Mouse (Mus musculus) kidney, postnatal 0 days (tissue): Measurements from ENCODE around the gene Mybpc2. TPM values are rescaled to one million over a fixed set of nuclear protein-coding genes. Genes with fewer than 3 reads are reported as not detected.

Experiments
- ATAC-seq: fragments of 200-750 bp; cut with Nextera tagmentation; replicated peaks from 2 replicates; pipeline ENCODE4 v1.8.0; 2017; ENCODE audit warnings: low read depth, moderate number of reproducible peaks, moderate TSS enrichment, moderate library complexity; ENCODE audit not compliant: low FRiP score
- DNase-seq: peaks from one replicate; pipeline ENCODE4 v3.0.0-alpha.2; 2016; ENCODE audit warnings: low spot score
- H3K27ac ChIP-seq: fragments of 300-500 bp; sonication (generic); 2 replicates; pipeline ENCODE4 v1.5.1; 2014; ENCODE audit warnings: mild to moderate bottlenecking
- H3K27me3 ChIP-seq: fragments of 300-500 bp; sonication (generic); 2 replicates; pipeline ENCODE4 v1.6.1; 2014; ENCODE audit warnings: low read length, mixed read lengths; ENCODE audit not compliant: insufficient read depth
- H3K36me3 ChIP-seq: fragments of 300-500 bp; sonication (generic); 2 replicates; pipeline ENCODE4 v1.6.1; 2014; ENCODE audit warnings: low read length, mixed read lengths; ENCODE audit not compliant: insufficient read depth
- H3K4me1 ChIP-seq: fragments of 300-500 bp; sonication (generic); replicated peaks from 2 replicates; pipeline ENCODE4 v1.6.1; 2014; ENCODE audit warnings: antibody characterized with exemption, low read length, mixed read lengths; ENCODE audit not compliant: insufficient read depth
- H3K4me2 ChIP-seq: fragments of 300-500 bp; sonication (generic); 2 replicates; pipeline ENCODE4 v1.6.1; 2014; ENCODE audit warnings: mild to moderate bottlenecking, low read length, moderate library complexity, mixed read lengths
- H3K4me3 ChIP-seq: fragments of 300-500 bp; sonication (generic); replicated peaks from 2 replicates; pipeline ENCODE4 v1.5.1; 2014; ENCODE audit warnings: low read depth, low read length
- H3K9ac ChIP-seq: fragments of 300-500 bp; sonication (generic); 2 replicates; pipeline ENCODE4 v1.6.1; 2014; ENCODE audit warnings: low read depth, low read length
- H3K9me3 ChIP-seq: fragments of 300-500 bp; sonication (generic); replicated peaks from 2 replicates; pipeline ENCODE4 v1.6.1; 2016; ENCODE audit warnings: low read length, inconsistent platforms, mixed read lengths
- CTCF ChIP-seq: IDR thresholded peaks from 2 replicates; pipeline ENCODE4 v1.5.1; 2016; ENCODE audit warnings: antibody characterized with exemption, low read depth, mild to moderate bottlenecking, moderate library complexity
- WGBS: fragments of 180-500 bp; shearing (Covaris S2); extraction: QIAGEN DNeasy Blood & Tissue Kit; methylation state at CpG from one replicate; pipeline ENCODE4 v1.1.7; 2014; 5-methylcytosine and 5-hydroxymethylcytosine counted together
- polyA plus RNA-seq: library from polyadenylated mRNA; unstranded; fragments of >200 nt; fragmentation: Nextera tagmentation; extraction: Ambion mirVana; gene quantifications from 2 replicates; pipeline ENCODE4 v1.2.1, GENCODE M21; 2015

Gene Mybpc2
- polyA plus RNA-seq, 1 experiment from 2014 or later: 0.08 TPM

DNA sequence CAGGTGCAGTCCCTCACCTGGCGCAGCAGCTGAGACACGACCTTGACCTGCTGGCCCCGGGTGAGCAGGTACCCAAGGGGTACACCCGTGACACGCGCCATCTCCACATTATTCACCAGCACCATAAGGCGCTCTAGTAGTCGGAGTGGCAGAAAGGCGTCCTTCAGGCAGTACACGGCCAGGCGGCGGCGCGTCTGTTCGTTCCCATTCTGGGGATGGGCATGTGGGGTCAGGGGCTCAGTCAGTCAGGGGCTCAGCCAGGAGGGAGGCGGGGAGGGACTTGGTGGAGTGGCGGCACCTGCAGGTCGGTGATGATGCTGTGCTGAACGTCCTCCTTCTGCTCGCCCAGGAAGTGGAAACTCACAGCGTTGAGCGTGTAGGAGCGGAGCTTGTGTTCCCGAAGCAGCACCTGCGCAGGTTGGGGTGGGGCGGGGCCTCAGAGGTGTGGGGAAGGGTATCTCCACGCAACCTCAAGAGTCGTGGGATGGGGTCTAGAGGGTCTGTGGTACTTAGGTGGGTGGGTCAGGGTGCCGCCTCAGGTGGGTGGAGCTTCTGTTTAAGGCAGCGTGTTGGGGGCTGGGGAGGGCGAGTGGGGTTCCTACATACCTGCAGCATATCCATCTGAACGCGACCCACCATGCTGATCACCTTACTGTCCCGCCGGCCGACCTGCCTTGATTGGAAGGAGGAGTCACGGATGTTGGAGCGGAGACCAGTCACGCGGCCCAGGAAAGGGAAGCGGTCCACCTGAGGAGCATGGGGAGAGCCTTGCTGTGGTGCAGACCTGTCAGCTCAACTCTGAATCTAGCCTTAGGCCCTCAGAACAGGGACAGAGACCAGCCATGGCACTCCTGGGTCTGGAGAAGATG lies 14.5 kb upstream of the Mybpc2 start:
- Histone ChIP-seq H3K36me3 (peaks cover 37% of the 10 kb centered on the region), H3K9me3 (no peaks in the 10 kb centered on the region), H3K27ac (no peak overlapping the region), H3K4me3 (no peak overlapping the region), H3K9ac (no peak overlapping the region), H3K4me2 (no peak overlapping the region), H3K27me3 (no peaks in the 10 kb centered on the region), H3K4me1 (no peaks in the 10 kb centered on the region)
- no peak for TF ChIP-seq CTCF
- 91% methylated on average over 41 of the region's 41 CpGs for WGBS
- no peak for DNase-seq
- no peak for ATAC-seq

DNA sequence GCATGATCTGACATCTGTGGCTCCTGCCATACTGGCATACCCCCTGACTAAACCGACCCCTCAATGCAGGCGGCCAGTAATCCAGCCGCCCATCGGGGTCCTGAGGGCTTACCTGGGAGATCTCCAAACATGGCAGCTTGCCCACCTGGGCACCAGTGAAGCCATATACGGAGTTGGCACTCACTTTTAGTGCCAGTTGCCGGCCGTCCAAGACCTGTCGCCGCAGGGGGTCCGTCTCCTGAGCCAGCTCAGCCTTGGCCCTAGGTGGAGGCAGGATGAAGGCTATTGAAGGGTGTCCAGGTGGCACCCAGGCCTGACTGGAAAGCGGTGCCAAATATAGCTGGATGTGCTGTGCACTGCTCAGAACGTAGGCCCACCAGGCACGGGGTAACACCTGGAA lies 13.0 kb upstream of the Mybpc2 start:
- TF ChIP-seq CTCF: no peak
- Histone ChIP-seq H3K36me3 (peaks cover 35% of the 10 kb centered on the region), H3K4me1 (no peaks in the 10 kb centered on the region), H3K4me3 (no peak overlapping the region), H3K4me2 (no peak overlapping the region), H3K27ac (no peak overlapping the region), H3K9ac (no peak overlapping the region), H3K27me3 (no peaks in the 10 kb centered on the region), H3K9me3 (no peaks in the 10 kb centered on the region)
- DNase-seq (no peak), ATAC-seq (no peak)
- WGBS: 90% methylated on average over 13 of the region's 13 CpGs

- TF ChIP-seq CTCF: no peak
- WGBS: 52% methylated on average over 7 of the region's 7 CpGs
- Histone ChIP-seq H3K27me3 (no peaks in the 10 kb centered on the region), H3K27ac (no peak overlapping the region), H3K9ac (no peak overlapping the region), H3K9me3 (no peaks in the 10 kb centered on the region), H3K4me2 (no peak overlapping the region), H3K4me3 (no peak overlapping the region), H3K36me3 (peaks cover 31% of the 10 kb centered on the region), H3K4me1 (no peaks in the 10 kb centered on the region)
- ATAC-seq: no peak
- DNase-seq: no peak
Measured at GRCm38 (mm10) chr7:44537009-44537408, 12.6 kb upstream of the Mybpc2 start.

DNA sequence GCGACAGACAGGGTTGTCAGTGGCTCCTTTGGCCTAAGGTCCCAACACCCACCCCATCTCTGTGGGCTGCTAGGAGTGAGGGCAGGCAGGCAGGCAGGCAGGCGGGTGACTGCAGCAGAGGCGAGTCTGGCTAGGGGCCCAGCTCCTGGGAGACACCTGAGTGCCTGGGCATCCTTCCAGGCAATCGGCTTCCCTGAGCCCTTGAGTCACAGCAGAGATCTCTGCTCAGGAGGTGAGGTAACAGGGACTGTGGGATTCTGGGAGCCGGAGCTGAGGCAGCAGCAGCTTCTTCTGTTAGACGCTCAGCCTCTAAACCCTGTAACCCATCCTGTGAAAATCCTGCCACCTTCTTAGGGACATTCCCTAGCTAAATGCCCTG lies 12.1 kb upstream of the Mybpc2 start:
- Histone ChIP-seq H3K4me2 (no peak overlapping the region), H3K9ac (no peak overlapping the region), H3K9me3 (no peaks in the 10 kb centered on the region), H3K4me1 (no peaks in the 10 kb centered on the region), H3K36me3 (peaks cover 27% of the 10 kb centered on the region), H3K4me3 (no peak overlapping the region), H3K27ac (no peak overlapping the region), H3K27me3 (no peaks in the 10 kb centered on the region)
- ATAC-seq (no peak), DNase-seq (no peak)
- TF ChIP-seq CTCF: no peak
- 83% methylated on average over 6 of the region's 6 CpGs for whole genome bisulfite sequencing

DNA sequence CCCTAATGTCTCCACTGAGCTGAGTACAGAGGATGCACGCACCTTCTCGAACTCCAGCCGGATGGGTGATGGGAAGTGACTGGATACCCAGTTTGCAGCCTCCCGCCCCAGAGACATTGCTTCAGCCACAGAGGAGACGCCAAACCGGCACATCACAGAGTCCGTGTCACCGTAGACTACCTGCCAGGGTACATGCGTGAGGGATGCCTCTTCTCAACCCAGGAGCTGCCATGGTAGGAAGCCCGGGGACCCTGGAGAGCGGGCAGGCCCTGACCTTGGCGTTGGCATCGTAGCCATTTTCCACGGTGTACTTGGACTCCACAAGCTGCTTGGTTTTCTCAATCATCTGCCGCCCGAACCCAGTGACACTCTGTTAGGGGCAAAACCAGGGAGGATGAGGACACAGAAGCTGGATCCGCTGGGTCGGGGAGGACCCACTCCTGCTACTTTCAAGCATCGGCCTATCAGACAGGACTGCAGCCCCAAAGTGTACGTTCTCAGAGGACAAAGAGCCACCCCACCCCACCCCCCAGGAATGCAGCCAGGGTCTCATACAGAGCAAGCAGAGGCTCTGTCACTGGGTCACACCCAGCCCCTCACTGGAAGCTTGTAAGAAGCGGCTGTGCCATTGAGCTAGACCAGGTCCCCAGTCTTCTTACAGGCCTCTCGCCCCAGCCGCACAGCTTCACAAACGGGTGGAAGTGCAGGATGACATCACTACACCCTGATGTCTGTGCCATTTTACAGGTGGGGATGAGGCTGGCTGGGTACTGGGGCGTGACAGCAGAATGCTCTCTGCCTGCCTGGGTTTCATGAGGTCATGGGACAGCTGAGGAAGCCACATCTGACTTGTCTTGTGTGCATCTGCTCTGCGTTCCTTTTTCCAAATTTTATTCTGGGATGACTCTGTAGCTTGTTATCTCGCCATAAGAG lies 11.5 kb upstream of the Mybpc2 start:
- Histone ChIP-seq H3K36me3 (peaks cover 20% of the 10 kb centered on the region), H3K9ac (no peak overlapping the region), H3K4me2 (no peak overlapping the region), H3K27me3 (no peaks in the 10 kb centered on the region), H3K4me3 (no peak overlapping the region), H3K4me1 (no peaks in the 10 kb centered on the region), H3K9me3 (no peaks in the 10 kb centered on the region), H3K27ac (no peak overlapping the region)
- no peak for TF ChIP-seq CTCF
- DNase-seq: no peak
- WGBS: 90% methylated on average over 27 of the region's 27 CpGs
- no peak for ATAC-seq

GRCm38 (mm10) chr7:44534656-44535441 lies 10.4 kb upstream of the Mybpc2 start:
- Histone ChIP-seq H3K36me3 (peaks cover 12% of the 10 kb centered on the region), H3K27me3 (no peaks in the 10 kb centered on the region), H3K27ac (no peak overlapping the region), H3K4me3 (no peak overlapping the region), H3K4me1 (no peaks in the 10 kb centered on the region), H3K4me2 (no peak overlapping the region), H3K9me3 (no peaks in the 10 kb centered on the region), H3K9ac (no peak overlapping the region)
- WGBS: 82% methylated on average over 19 of the region's 19 CpGs
- DNase-seq (no peak), ATAC-seq (no peak)
- peak; percentile 35; the same call in 1 of the 2 replicates for TF ChIP-seq CTCF
